20 mouse cellular contexts compared by ENCODE assay signal in the genomic region with DNA sequence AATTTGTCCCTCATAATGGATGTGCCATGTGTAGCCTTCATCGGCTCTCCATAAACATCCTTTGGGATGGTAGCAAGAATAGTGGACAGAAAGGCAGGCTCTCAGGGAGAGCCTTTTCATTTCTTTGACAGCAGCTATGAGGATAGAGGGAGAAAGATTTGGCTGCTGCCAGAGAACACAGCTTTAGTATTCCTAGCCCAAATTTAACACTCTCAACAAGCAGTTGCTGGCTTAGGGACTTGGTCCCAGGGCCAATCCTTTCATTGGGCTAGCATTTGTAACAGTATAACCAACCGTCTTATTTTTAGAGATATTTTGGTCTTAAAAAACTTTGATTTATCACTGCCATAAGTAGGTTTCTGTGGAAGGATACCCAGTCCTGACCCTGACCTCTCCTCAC. TPM values are rescaled to one million over a fixed set of nuclear protein-coding genes. Genes with fewer than 3 reads are reported as not detected.
DNase-seq lines count a peak whose midpoint lies in the region; ATAC-seq and TF ChIP-seq lines count a peak whose summit lies in the region.
"Had no signal": no experiment of that assay in that cellular context is flagged by ENCODE, and none has a peak within 500 bp of the region (broad histone marks: within the 10 kb centered on the region; RNA-seq: fewer than 3 reads in every experiment).

No protein-coding gene starts in this region.

- peaks cover 9% of the 10 kb centered on the region; the same call in 1 of the 2 replicates for H3K4me1 ChIP-seq in midbrain, embryonic 12.5 days
- H3K4me1 ChIP-seq in midbrain, embryonic 10.5 days: no peaks in the 10 kb centered on the region
- 0 out of 2 replicates have a peak, but pooled peaks cover 7% of the 10 kb centered on the region for H3K4me1 ChIP-seq in forebrain, embryonic 12.5 days
- H3K4me1 ChIP-seq in hindbrain, postnatal 0 days (ENCODE audit: insufficient read depth, low read length): no peaks in the 10 kb centered on the region
- no peaks in the 10 kb centered on the region for H3K4me1 ChIP-seq in olfactory bulb, adult 2 months (ENCODE audit: control insufficient read depth, insufficient read depth, low read length)
- H3K4me1 ChIP-seq: lung, embryonic 15.5 days; megakaryocyte, embryonic 14.5 days had no signal

- no peaks in the 10 kb centered on the region for H3K36me3 ChIP-seq in midbrain, embryonic 12.5 days
- no peaks in the 10 kb centered on the region for H3K36me3 ChIP-seq in midbrain, embryonic 10.5 days
- H3K36me3 ChIP-seq in forebrain, embryonic 12.5 days (replicated peaks): no peaks in the 10 kb centered on the region
- no peaks in the 10 kb centered on the region for H3K36me3 ChIP-seq in hindbrain, postnatal 0 days (ENCODE audit: insufficient read depth, low read length)
- H3K36me3 ChIP-seq: lung, embryonic 15.5 days; neural tube, embryonic 12.5 days had no signal

- WGBS in midbrain, embryonic 12.5 days: 84% methylated on average over 2 of the region's 2 CpGs
- 92% methylated on average over 2 of the region's 2 CpGs for WGBS in midbrain, embryonic 10.5 days
- WGBS in forebrain, embryonic 12.5 days: 55% methylated on average over 2 of the region's 2 CpGs
- WGBS in hindbrain, postnatal 0 days: 62% methylated on average over 2 of the region's 2 CpGs
- WGBS in olfactory bulb, adult 2 months: 25% methylated on average over 2 of the region's 2 CpGs

- no peak overlapping the region for H3K9ac ChIP-seq in midbrain, embryonic 12.5 days (replicated peaks)
- H3K9ac ChIP-seq in forebrain, embryonic 12.5 days: no peak overlapping the region
- no peak overlapping the region for H3K9ac ChIP-seq in hindbrain, postnatal 0 days (replicated peaks; ENCODE audit: low read length)
- H3K9ac ChIP-seq: lung, embryonic 15.5 days; neural tube, embryonic 12.5 days had no signal

- TF ChIP-seq CTCF in hindbrain, postnatal 0 days (IDR thresholded peaks at IDR 0.05; ENCODE audit: low read depth): no peak
- TF ChIP-seq CTCF in olfactory bulb, adult 2 months (IDR thresholded peaks at IDR 0.05; ENCODE audit: insufficient read depth, low read depth, low read length): no peak

- ATAC-seq in midbrain, embryonic 12.5 days (ENCODE audit: low FRiP score, low read depth): no peak
- 0 out of 2 replicates have a peak, but pooled peaks have one; percentile 17 for ATAC-seq in forebrain, embryonic 12.5 days (ENCODE audit: low FRiP score)
- peak; percentile 87 for ATAC-seq in hindbrain, postnatal 0 days
- no peak for ATAC-seq in erythroid progenitor cell, adult 5-6 weeks (replicated peaks; ENCODE audit: low FRiP score, poor library complexity, severe bottlenecking)
- ATAC-seq: intestine, postnatal 0 days had no signal

- H3K9me3 ChIP-seq in midbrain, embryonic 12.5 days: no peaks in the 10 kb centered on the region
- no peaks in the 10 kb centered on the region for H3K9me3 ChIP-seq in midbrain, embryonic 10.5 days (replicated peaks)
- no peaks in the 10 kb centered on the region for H3K9me3 ChIP-seq in forebrain, embryonic 12.5 days
- H3K9me3 ChIP-seq in hindbrain, postnatal 0 days (ENCODE audit: low read length): no peaks in the 10 kb centered on the region
- H3K9me3 ChIP-seq: lung, embryonic 15.5 days; megakaryocyte, embryonic 14.5 days; neural tube, embryonic 12.5 days had no signal

- H3K27ac ChIP-seq in midbrain, embryonic 12.5 days (replicated peaks): 0 out of 2 replicates have a peak overlapping the region, but pooled peaks have one; percentile 35
- H3K27ac ChIP-seq in midbrain, embryonic 10.5 days (replicated peaks): no peak overlapping the region
- H3K27ac ChIP-seq in forebrain, embryonic 12.5 days: peak overlapping the region; percentile 74
- peak overlapping the region; percentile 82 for H3K27ac ChIP-seq in hindbrain, postnatal 0 days
- H3K27ac ChIP-seq in olfactory bulb, adult 2 months (ENCODE audit: insufficient read depth, low read depth, low read length): peak overlapping the region; percentile 29; the same call in 1 of the 2 replicates
- H3K27ac ChIP-seq: gastrocnemius, adult 2 months; heart, adult 2 months; lung, embryonic 15.5 days; neural tube, embryonic 12.5 days had no signal

- no peak for DNase-seq in midbrain, embryonic 10.5 days (ENCODE audit: low spot score)
- no peak for DNase-seq in hindbrain, postnatal 0 days (ENCODE audit: low spot score)
- no peak for DNase-seq in MN1 (ENCODE audit: low spot score)
- DNase-seq: cerebellum, adult 11 months; gastrocnemius, adult 2 months; heart, adult 2 months; kidney, postnatal 10 days; liver; right cerebral cortex, adult 18-20 months had no signal

- no peak for TF ChIP-seq POLR2A in olfactory bulb, adult 2 months (IDR thresholded peaks at IDR 0.05; ENCODE audit: insufficient read depth, low read depth, low read length)

- no peak overlapping the region for H3K4me3 ChIP-seq in midbrain, embryonic 12.5 days
- H3K4me3 ChIP-seq in midbrain, embryonic 10.5 days: no peak overlapping the region
- H3K4me3 ChIP-seq in forebrain, embryonic 12.5 days (replicated peaks): no peak overlapping the region
- H3K4me3 ChIP-seq in hindbrain, postnatal 0 days (ENCODE audit: low read length): no peak overlapping the region
- H3K4me3 ChIP-seq in olfactory bulb, adult 2 months (ENCODE audit: insufficient read depth, low read depth, low read length): no peak overlapping the region
- H3K4me3 ChIP-seq: gastrocnemius, adult 2 months; heart, adult 2 months; lung, embryonic 15.5 days; megakaryocyte, embryonic 14.5 days; neural tube, embryonic 12.5 days had no signal

- H3K27me3 ChIP-seq in midbrain, embryonic 12.5 days: no peaks in the 10 kb centered on the region
- no peaks in the 10 kb centered on the region for H3K27me3 ChIP-seq in midbrain, embryonic 10.5 days (ENCODE audit: low read depth, poor library complexity, severe bottlenecking)
- H3K27me3 ChIP-seq in forebrain, embryonic 12.5 days: no peaks in the 10 kb centered on the region
- H3K27me3 ChIP-seq in hindbrain, postnatal 0 days (ENCODE audit: insufficient read depth, low read length): no peaks in the 10 kb centered on the region
- H3K27me3 ChIP-seq: lung, embryonic 15.5 days; neural tube, embryonic 12.5 days had no signal

- no peak overlapping the region for H3K4me2 ChIP-seq in midbrain, embryonic 12.5 days (replicated peaks)
- no peak overlapping the region for H3K4me2 ChIP-seq in forebrain, embryonic 12.5 days
- H3K4me2 ChIP-seq in hindbrain, postnatal 0 days (ENCODE audit: low read depth, low read length): no peak overlapping the region
- H3K4me2 ChIP-seq: lung, embryonic 15.5 days; neural tube, embryonic 12.5 days had no signal

RNA-seq across cellular contexts. Expression of a gene that starts 7.8 kb away (rescaled TPM):
- polyA plus RNA-seq in midbrain, embryonic 12.5 days (2016; fragmentation: Nextera tagmentation; extraction: Ambion mirVana): 14.5 and 15.0 TPM in 2 replicates
- polyA plus RNA-seq in midbrain, embryonic 10.5 days (2016; fragmentation: Nextera tagmentation; extraction: Ambion mirVana): 14.8 and 16.8 TPM in 2 replicates
- 24.1 and 25.7 TPM in 2 replicates for polyA plus RNA-seq in forebrain, embryonic 12.5 days (2016; fragmentation: Nextera tagmentation; extraction: Ambion mirVana)
- 27.5 and 30.8 TPM in 2 replicates for total RNA-seq in hindbrain, postnatal 0 days (2014; rRNA removed)
- polyA plus RNA-seq in hindbrain, postnatal 0 days (2015; fragmentation: Nextera tagmentation; extraction: Ambion mirVana): 50.0 and 62.4 TPM in 2 replicates
- 72.4 TPM in 1 of 2 replicates, not detected in the other for polyA plus RNA-seq in olfactory bulb, adult 2 months (2012; ENCODE audit: insufficient read depth, insufficient read length, low replicate concordance, missing spikeins)
- 6.5 and 13.0 TPM in 2 replicates for total RNA-seq in erythroid progenitor cell, adult 5-6 weeks (2015; ENCODE audit: low replicate concordance)
- 3.7 and 4.5 TPM in 2 replicates for total RNA-seq in erythroid progenitor cell, adult 5-6 weeks (2017; ENCODE audit: low replicate concordance)

RNA-seq across cellular contexts. Expression of a gene that starts 55.5 kb away (rescaled TPM):
- polyA plus RNA-seq in midbrain, embryonic 12.5 days (2016; fragmentation: Nextera tagmentation; extraction: Ambion mirVana): not detected in 2 replicates
- polyA plus RNA-seq in midbrain, embryonic 10.5 days (2016; fragmentation: Nextera tagmentation; extraction: Ambion mirVana): not detected in 2 replicates
- polyA plus RNA-seq in forebrain, embryonic 12.5 days (2016; fragmentation: Nextera tagmentation; extraction: Ambion mirVana): not detected in 2 replicates
- total RNA-seq in hindbrain, postnatal 0 days (2014; rRNA removed): not detected in 2 replicates
- polyA plus RNA-seq in hindbrain, postnatal 0 days (2015; fragmentation: Nextera tagmentation; extraction: Ambion mirVana): not detected in 2 replicates
- polyA plus RNA-seq in olfactory bulb, adult 2 months (2012; ENCODE audit: insufficient read depth, insufficient read length, low replicate concordance, missing spikeins): not detected in 2 replicates
- not detected in 2 replicates for total RNA-seq in erythroid progenitor cell, adult 5-6 weeks (2015; ENCODE audit: low replicate concordance)
- not detected in 2 replicates for total RNA-seq in erythroid progenitor cell, adult 5-6 weeks (2017; ENCODE audit: low replicate concordance)
- total RNA-seq: adrenal gland, postnatal 4 days; gastrocnemius, adult 2 months; layer of hippocampus, postnatal 14 days; MEL had no signal
- polyA plus RNA-seq: intestine, postnatal 0 days; neural tube, embryonic 12.5 days had no signal

Comparison
In these comparisons a context has a peak if more than half of its experiments do, and no peak if none do; other contexts are left out.
1. ATAC-seq: peak in forebrain, embryonic 12.5 days (single experiment) and hindbrain, postnatal 0 days (single experiment); none in midbrain, embryonic 12.5 days (single experiment) and erythroid progenitor cell, adult 5-6 weeks (single experiment).